Mouse (Mus musculus) pancreas, adult 10 weeks (tissue): ENCODE measurements around the gene Nlrp2. TPM values are rescaled to one million over a fixed set of nuclear protein-coding genes. Genes with fewer than 3 reads are reported as not detected.

Experiments used
- polyA plus RNA-seq: library from polyadenylated mRNA; stranded (reverse); fragments of 350-450 nt; fragmentation: Illumina TruSeq; extraction: RNeasy Lipid Tissue Mini Kit (QIAGEN cat#74804); gene quantifications from one replicate; pipeline ENCODE4 v1.2.3, GENCODE M21; 2015; ENCODE audit warnings: low read depth, low replicate concordance; ENCODE audit not compliant: insufficient read depth

The Nlrp2 gene
- not detected for polyA plus RNA-seq

GRCm38 (mm10) chr7:5350935-5351334 lies at the start of gene Nlrp2:
Gene Nlrp2, minus strand, starts transcription at chr7:5351035.

GRCm38 (mm10) chr7:5350237-5350636 lies 598 bp downstream of the Nlrp2 start, which contains the start of gene Gm5065:
Gene Gm5065, plus strand, starts transcription at chr7:5350537.

Other genes with a start within 250 kb of the Nlrp2 start
- gene Rfpl4, start 234.1 kb downstream of the Nlrp2 start, polyA plus RNA-seq = not detected
- gene Rasl2-9, start 225.1 kb downstream of the Nlrp2 start, polyA plus RNA-seq = not detected
- gene Vmn1r55, start 201.4 kb downstream of the Nlrp2 start, polyA plus RNA-seq = not detected
- gene Vmn1r56, start 154.3 kb downstream of the Nlrp2 start, polyA plus RNA-seq = not detected
- not detected for gene Vmn1r57, start 132.5 kb downstream of the Nlrp2 start, polyA plus RNA-seq
- not detected for gene Gm5065, start 498 bp downstream of the Nlrp2 start, polyA plus RNA-seq
- not detected for gene Vmn1r58, start 62.4 kb upstream of the Nlrp2 start, polyA plus RNA-seq
- not detected for gene Vmn1r59, start 105.7 kb upstream of the Nlrp2 start, polyA plus RNA-seq
- not detected for gene Vmn2r28, start 142.9 kb upstream of the Nlrp2 start, polyA plus RNA-seq
- gene Vmn1r60, start 196.3 kb upstream of the Nlrp2 start, polyA plus RNA-seq = not detected